Mouse (Mus musculus) erythroblast, embryonic 14.5 days (primary cell): ENCODE measurements around the gene Ptprk.

ENCODE experiments used
- GATA1 ChIP-seq: IDR thresholded peaks from 2 replicates; pipeline ENCODE4 v1.6.1; 2012; ENCODE audit warnings: low read length, inconsistent platforms, mixed read lengths
- TAL1 ChIP-seq: IDR thresholded peaks from 3 replicates; pipeline ENCODE4 v1.6.1; 2012; ENCODE audit warnings: low read length, inconsistent platforms, mixed read lengths

GRCm38 (mm10) chr10:28083625-28084024 lies 9.0 kb downstream of the Ptprk start:
- TF ChIP-seq GATA1 (no peak), TAL1 (no peak)
